ENCODE assay signal across 8 mouse cellular contexts in genomic region chr11:51059640-51060039, GRCm38 (mm10). TPM values are rescaled to one million over a fixed set of nuclear protein-coding genes. Genes with fewer than 3 reads are reported as not detected.
DNase-seq lines count a peak whose midpoint lies in the region; ATAC-seq and TF ChIP-seq lines count a peak whose summit lies in the region.

No protein-coding gene starts in this region.

- H3K4me1 ChIP-seq in heart, embryonic 10.5 days = peaks cover 9% of the 10 kb centered on the region
- peaks cover 2% of the 10 kb centered on the region for H3K4me1 ChIP-seq in ES-Bruce4 (ENCODE audit: control insufficient read depth, insufficient read depth, low read length)
- peaks cover 13% of the 10 kb centered on the region for H3K4me1 ChIP-seq in forebrain, embryonic 16.5 days (replicated peaks; ENCODE audit: control insufficient read depth, insufficient read depth, low read length)
- peaks cover 0 to 2% of the 10 kb centered on the region in 2 experiments; a peak in 1 of 4 replicates for H3K4me1 ChIP-seq in liver, embryonic 14.5 days (replicated peaks; ENCODE audit: control insufficient read depth in 2 of 2, insufficient read depth in 2 of 2, low read length in 1 of 2)

- no peak for TF ChIP-seq POLR2A in ES-Bruce4 (IDR thresholded peaks at IDR 0.05; ENCODE audit: insufficient read depth, low read length)

- H3K27me3 ChIP-seq in heart, embryonic 10.5 days (ENCODE audit: insufficient read depth, poor library complexity, severe bottlenecking) = no peaks in the 10 kb centered on the region
- no peaks in the 10 kb centered on the region for H3K27me3 ChIP-seq in ES-Bruce4 (ENCODE audit: control insufficient read depth, insufficient read depth, low read length, poor library complexity, severe bottlenecking)
- H3K27me3 ChIP-seq in forebrain, embryonic 16.5 days (replicated peaks; ENCODE audit: control insufficient read depth, insufficient read depth, low read length) = no peaks in the 10 kb centered on the region
- H3K27me3 ChIP-seq in liver, embryonic 14.5 days (ENCODE audit: control insufficient read depth, insufficient read depth, low read length) = no peaks in the 10 kb centered on the region

- H3K9me3 ChIP-seq in heart, embryonic 10.5 days = no peaks in the 10 kb centered on the region
- H3K9me3 ChIP-seq in ES-Bruce4 (replicated peaks; ENCODE audit: control insufficient read depth, insufficient read depth, low read length, poor library complexity, severe bottlenecking) = no peaks in the 10 kb centered on the region
- H3K9me3 ChIP-seq in forebrain, embryonic 16.5 days (ENCODE audit: control insufficient read depth, low read length) = no peaks in the 10 kb centered on the region
- no peaks in the 10 kb centered on the region for H3K9me3 ChIP-seq in liver, embryonic 14.5 days (ENCODE audit: control insufficient read depth, low read length)

- TF ChIP-seq CTCF in ES-Bruce4 (IDR thresholded peaks at IDR 0.05; ENCODE audit: low read depth, low read length) = no peak
- TF ChIP-seq CTCF in liver, embryonic 14.5 days (IDR thresholded peaks at IDR 0.05; ENCODE audit: low read depth) = 0 out of 2 replicates have a peak, but pooled peaks have one; percentile 1

- peak overlapping the region; percentile 42 for H3K9ac ChIP-seq in ES-Bruce4 (ENCODE audit: low read depth, poor library complexity, severe bottlenecking)
- peak overlapping the region; percentile 90 for H3K9ac ChIP-seq in forebrain, embryonic 16.5 days (replicated peaks; ENCODE audit: low read depth, low read length)
- peak overlapping the region; percentile 63 for H3K9ac ChIP-seq in liver, embryonic 14.5 days (replicated peaks)

- peaks cover 20% of the 10 kb centered on the region for H3K36me3 ChIP-seq in heart, embryonic 10.5 days
- H3K36me3 ChIP-seq in ES-Bruce4 (ENCODE audit: control insufficient read depth, insufficient read depth, low read length, poor library complexity, severe bottlenecking) = no peaks in the 10 kb centered on the region
- H3K36me3 ChIP-seq in forebrain, embryonic 16.5 days (ENCODE audit: control insufficient read depth, insufficient read depth) = peaks cover 11% of the 10 kb centered on the region; the same call in 1 of the 2 replicates
- no peaks in the 10 kb centered on the region for H3K36me3 ChIP-seq in liver, embryonic 14.5 days (replicated peaks; ENCODE audit: control insufficient read depth, insufficient read depth, low read depth)

- peak overlapping the region; percentile 91 for H3K4me3 ChIP-seq in heart, embryonic 10.5 days
- peak overlapping the region; percentile 92 for H3K4me3 ChIP-seq in ES-Bruce4 (ENCODE audit: low read depth, low read length)
- peak overlapping the region; percentile 93 for H3K4me3 ChIP-seq in forebrain, embryonic 16.5 days (replicated peaks; ENCODE audit: low read length)
- H3K4me3 ChIP-seq in liver, embryonic 14.5 days (ENCODE audit: insufficient read depth in 1 of 2, low read depth in 2 of 2, low read length in 2 of 2) = peak overlapping the region; percentile 64 to 88

- peak overlapping the region; percentile 91 for H3K4me2 ChIP-seq in forebrain, embryonic 16.5 days (ENCODE audit: low read length)
- H3K4me2 ChIP-seq in liver, embryonic 14.5 days (ENCODE audit: low read depth) = peak overlapping the region; percentile 67

- whole genome bisulfite sequencing in heart, embryonic 10.5 days = 16% methylated on average over 14 of the region's 14 CpGs
- WGBS in forebrain, embryonic 16.5 days = 13% methylated on average over 14 of the region's 14 CpGs
- WGBS in liver, embryonic 14.5 days (ENCODE audit: insufficient replicate concordance) = 9% methylated on average over 14 of the region's 14 CpGs

- ATAC-seq in forebrain, embryonic 16.5 days = peak; percentile 53; the same call in 1 of the 2 replicates
- ATAC-seq in liver, embryonic 14.5 days (ENCODE audit: insufficient read depth) = no peak

- TF ChIP-seq EP300 in ES-Bruce4 (IDR thresholded peaks at IDR 0.05; ENCODE audit: insufficient read depth, low read depth, low read length) = no peak
- no peak for TF ChIP-seq EP300 in liver, embryonic 14.5 days (IDR thresholded peaks at IDR 0.05; ENCODE audit: low read depth)

- H3K27ac ChIP-seq in heart, embryonic 10.5 days = peak overlapping the region; percentile 97
- no peak overlapping the region for H3K27ac ChIP-seq in ES-Bruce4 (ENCODE audit: insufficient read depth, low read length)
- H3K27ac ChIP-seq in forebrain, embryonic 16.5 days (ENCODE audit: low read length) = no peak overlapping the region
- H3K27ac ChIP-seq in liver, embryonic 14.5 days = no peak overlapping the region

- no peak for DNase-seq in heart, embryonic 10.5 days (ENCODE audit: low spot score)
- DNase-seq in heart, adult 11 months = no peak
- no peak for DNase-seq in liver, embryonic 14.5 days (ENCODE audit: low read depth in 3 of 3, low spot score in 3 of 3)
- no peak for DNase-seq in c-Kit-positive CD71-positive TER-119-positive erythroid progenitor cells, embryonic 14.5 days (ENCODE audit: low spot score)
- DNase-seq in layer of hippocampus, postnatal 10 days (ENCODE audit: low spot score in 2 of 2) = no peak
- no peak for DNase-seq in ovary, postnatal 10 days (ENCODE audit: low spot score)

RNA-seq across cellular contexts. Expression of gene Zfp354a, which starts 0.6 kb away (rescaled TPM):
- 6.1 and 7.4 TPM in 2 replicates for polyA plus RNA-seq in heart, embryonic 10.5 days (2016; fragmentation: Nextera tagmentation; extraction: Ambion mirVana)
- polyA plus RNA-seq in ES-Bruce4 (2011; ENCODE audit: insufficient read depth, insufficient read length, low read depth, missing spikeins) = 3.5 and 3.9 TPM in 2 replicates
- polyA plus RNA-seq in forebrain, embryonic 16.5 days (2015; fragmentation: Nextera tagmentation; extraction: Ambion mirVana) = 14.7 and 16.0 TPM in 2 replicates
- polyA plus RNA-seq in liver, embryonic 14.5 days (2012; rRNA removed) = 0.47 and 1.1 TPM in 2 replicates
- 1.00 and 1.1 TPM in 2 replicates for polyA plus RNA-seq in liver, embryonic 14.5 days (2014; fragmentation: Nextera tagmentation; extraction: Ambion mirVana)
- total RNA-seq in layer of hippocampus, postnatal 10 days (2021) = 10 to 100 TPM in 1 of 2 experiments, 1 to 10 TPM in 1; 9.0 to 10.0 TPM

RNA-seq across cellular contexts. Expression of gene Olfr1375, which starts 11.7 kb away (rescaled TPM):
- not detected in 2 replicates for polyA plus RNA-seq in heart, embryonic 10.5 days (2016; fragmentation: Nextera tagmentation; extraction: Ambion mirVana)
- polyA plus RNA-seq in ES-Bruce4 (2011; ENCODE audit: insufficient read depth, insufficient read length, low read depth, missing spikeins) = not detected in 2 replicates
- polyA plus RNA-seq in forebrain, embryonic 16.5 days (2015; fragmentation: Nextera tagmentation; extraction: Ambion mirVana) = not detected in 2 replicates
- polyA plus RNA-seq in liver, embryonic 14.5 days (2012; rRNA removed) = not detected in 2 replicates
- polyA plus RNA-seq in liver, embryonic 14.5 days (2014; fragmentation: Nextera tagmentation; extraction: Ambion mirVana) = not detected in 2 replicates
- total RNA-seq in layer of hippocampus, postnatal 10 days (2021) = not detected

RNA-seq across cellular contexts. Expression of gene Olfr54, which starts 45.6 kb away (rescaled TPM):
- polyA plus RNA-seq in heart, embryonic 10.5 days (2016; fragmentation: Nextera tagmentation; extraction: Ambion mirVana) = not detected in 2 replicates
- 0.16 TPM in 1 of 2 replicates, not detected in the other for polyA plus RNA-seq in ES-Bruce4 (2011; ENCODE audit: insufficient read depth, insufficient read length, low read depth, missing spikeins)
- polyA plus RNA-seq in forebrain, embryonic 16.5 days (2015; fragmentation: Nextera tagmentation; extraction: Ambion mirVana) = not detected in 2 replicates
- not detected in 2 replicates for polyA plus RNA-seq in liver, embryonic 14.5 days (2012; rRNA removed)
- polyA plus RNA-seq in liver, embryonic 14.5 days (2014; fragmentation: Nextera tagmentation; extraction: Ambion mirVana) = not detected in 2 replicates
- total RNA-seq in layer of hippocampus, postnatal 10 days (2021) = not detected

RNA-seq across cellular contexts. Expression of gene Olfr51, which starts 56.2 kb away (rescaled TPM):
- not detected in 2 replicates for polyA plus RNA-seq in heart, embryonic 10.5 days (2016; fragmentation: Nextera tagmentation; extraction: Ambion mirVana)
- polyA plus RNA-seq in ES-Bruce4 (2011; ENCODE audit: insufficient read depth, insufficient read length, low read depth, missing spikeins) = not detected in 2 replicates
- polyA plus RNA-seq in forebrain, embryonic 16.5 days (2015; fragmentation: Nextera tagmentation; extraction: Ambion mirVana) = not detected in 2 replicates
- polyA plus RNA-seq in liver, embryonic 14.5 days (2012; rRNA removed) = not detected in 2 replicates
- not detected in 2 replicates for polyA plus RNA-seq in liver, embryonic 14.5 days (2014; fragmentation: Nextera tagmentation; extraction: Ambion mirVana)
- total RNA-seq in layer of hippocampus, postnatal 10 days (2021) = not detected
